Mouse (Mus musculus) layer of hippocampus, postnatal 14 days (tissue): ENCODE results near the gene Hpca. TPM values are rescaled to one million over a fixed set of nuclear protein-coding genes. Genes with fewer than 3 reads are reported as not detected.

Source experiments
- DNase-seq, 2 experiments: peaks; one replicate each; pipeline ENCODE4 v3.0.0; 2021 to 2022; ENCODE audit warnings: low spot score in 2 of 2, mixed read lengths in 1 of 2
- total RNA-seq, 2 experiments: library from RNA; stranded (reverse); gene quantifications; 2 replicates each; pipeline ENCODE4 v1.2.3; 2021

The Hpca gene
- total RNA-seq, 2 experiments from 2014 or later: 1,833 to 1,912 TPM

- DNase-seq: no peak
These were observed 15.8 kb upstream of the Hpca start for GRCm38 (mm10) chr4:129137392-129138321.

- DNase-seq: no peak
These were observed 14.9 kb upstream of the Hpca start, which contains the start of gene Fndc5 for GRCm38 (mm10) chr4:129136579-129137391. Fndc5 (plus strand) TSS chr4:129136999.

- DNase-seq: peak in 1 of 2 experiments; percentile 12
These were observed 14.3 kb upstream of the Hpca start for GRCm38 (mm10) chr4:129136189-129136578.

GRCm38 (mm10) chr4:129135637-129136036 is 13.8 kb upstream of the Hpca start:
- no peak for DNase-seq

GRCm38 (mm10) chr4:129134799-129135585 is 13.2 kb upstream of the Hpca start:
- DNase-seq: peak in 1 of 2 experiments; percentile 65

- no peak for DNase-seq
These were observed 9.0 kb upstream of the Hpca start for GRCm38 (mm10) chr4:129130755-129131303.

GRCm38 (mm10) chr4:129130149-129130548 is 8.3 kb upstream of the Hpca start:
- no peak for DNase-seq

- DNase-seq: no peak
These were observed 7.6 kb upstream of the Hpca start for GRCm38 (mm10) chr4:129129387-129129786.

- no peak for DNase-seq
These were observed 6.9 kb upstream of the Hpca start for GRCm38 (mm10) chr4:129128582-129129338.

GRCm38 (mm10) chr4:129125736-129126451 is 4.1 kb upstream of the Hpca start:
- DNase-seq: peak in 1 of 2 experiments; percentile 22

GRCm38 (mm10) chr4:129124652-129125146 is 2.9 kb upstream of the Hpca start:
- peak; percentile 91 to 94 for DNase-seq

- peak in 1 of 2 experiments; percentile 80 for DNase-seq
These were observed 883 bp upstream of the Hpca start for GRCm38 (mm10) chr4:129122719-129123118.

GRCm38 (mm10) chr4:129122107-129122506 is 271 bp upstream of the Hpca start:
- peak in 1 of 2 experiments; percentile 40 for DNase-seq

GRCm38 (mm10) chr4:129120520-129121445 is 1.1 kb downstream of the Hpca start:
- DNase-seq: peak in 1 of 2 experiments; percentile 82

GRCm38 (mm10) chr4:129119708-129120107 is 2.1 kb downstream of the Hpca start:
- peak in 1 of 2 experiments; percentile 39 for DNase-seq

- no peak for DNase-seq
These were observed 3.9 kb downstream of the Hpca start for GRCm38 (mm10) chr4:129117720-129118510.

GRCm38 (mm10) chr4:129116703-129117102 is 5.1 kb downstream of the Hpca start:
- DNase-seq: no peak
